Mouse (Mus musculus): Measurements from ENCODE around the gene Calu. TPM values are rescaled to one million over a fixed set of nuclear protein-coding genes. Genes with fewer than 3 reads are reported as not detected.

Gene Calu
- polyA plus RNA-seq, 1 experiment from 2014 or later = 354 TPM

- H3K27me3 ChIP-seq = no peaks in the 10 kb centered on the region; the same call in 1 of the 2 replicates
- no peaks in the 10 kb centered on the region for H3K9me3 ChIP-seq (replicated peaks)
- H3K9ac ChIP-seq = no peak overlapping the region
- no peak for ATAC-seq (replicated peaks; ENCODE audit: insufficient number of reproducible peaks, insufficient read depth, low FRiP score, low read depth)
- H3K36me3 ChIP-seq = no peaks in the 10 kb centered on the region
- H3K27ac ChIP-seq = no peak overlapping the region
- no peak overlapping the region for H3K4me2 ChIP-seq
- H3K4me1 ChIP-seq (replicated peaks) = peaks cover 28% of the 10 kb centered on the region
- 65% methylated on average over 1 of the region's 1 CpGs for WGBS
- H3K4me3 ChIP-seq = no peak overlapping the region
These were observed 46.4 kb downstream of the Calu start for GRCm38 (mm10) chr6:29394286-29394685.

- peak within 1 kb of the TSS; percentile 81 for H3K4me3 ChIP-seq
- no peaks in the 10 kb centered on the region; the same call in 1 of the 2 replicates for H3K27me3 ChIP-seq
- no peaks in the 10 kb centered on the region for H3K9me3 ChIP-seq (replicated peaks)
- peak; percentile 88 for ATAC-seq (replicated peaks; ENCODE audit: insufficient number of reproducible peaks, insufficient read depth, low FRiP score, low read depth)
- peaks cover 24% of the 10 kb centered on the region for H3K4me1 ChIP-seq (replicated peaks)
- H3K36me3 ChIP-seq = no peaks in the 10 kb centered on the region
- under 1% methylated on average over 39 of the region's 49 CpGs for WGBS
- peak within 1 kb of the TSS; percentile 75 for H3K9ac ChIP-seq
- H3K4me2 ChIP-seq = peak within 1 kb of the TSS; percentile 94
- H3K27ac ChIP-seq = peak within 1 kb of the TSS; percentile 83
These were observed 48.2 kb downstream of the Calu start, which contains the start of gene Ccdc136 for GRCm38 (mm10) chr6:29395910-29396713. Gene Ccdc136, plus strand, starts transcription at chr6:29396309.

GRCm38 (mm10) chr6:29396714-29397540, 49.1 kb downstream of the Calu start:
- WGBS = 4% methylated on average over 23 of the region's 24 CpGs
- peak overlapping the region; percentile 83 for H3K27ac ChIP-seq
- peaks cover 24% of the 10 kb centered on the region for H3K4me1 ChIP-seq (replicated peaks)
- peak overlapping the region; percentile 81 for H3K4me3 ChIP-seq
- H3K9me3 ChIP-seq (replicated peaks) = no peaks in the 10 kb centered on the region
- peak; percentile 45 for ATAC-seq (replicated peaks; ENCODE audit: insufficient number of reproducible peaks, insufficient read depth, low FRiP score, low read depth)
- H3K4me2 ChIP-seq = peak overlapping the region; percentile 94
- H3K27me3 ChIP-seq = no peaks in the 10 kb centered on the region; the same call in 1 of the 2 replicates
- peak overlapping the region; percentile 75 for H3K9ac ChIP-seq
- H3K36me3 ChIP-seq = no peaks in the 10 kb centered on the region

- H3K9ac ChIP-seq = peak overlapping the region; percentile 75
- H3K4me2 ChIP-seq = peak overlapping the region; percentile 94
- H3K4me3 ChIP-seq = peak overlapping the region; percentile 81
- H3K9me3 ChIP-seq (replicated peaks) = no peaks in the 10 kb centered on the region
- WGBS = 5% methylated on average over 6 of the region's 6 CpGs
- peaks cover 26% of the 10 kb centered on the region for H3K4me1 ChIP-seq (replicated peaks)
- peak; percentile 41 for ATAC-seq (replicated peaks; ENCODE audit: insufficient number of reproducible peaks, insufficient read depth, low FRiP score, low read depth)
- peak overlapping the region; percentile 83 for H3K27ac ChIP-seq
- no peaks in the 10 kb centered on the region for H3K36me3 ChIP-seq
- peaks cover 4% of the 10 kb centered on the region; the same call in 1 of the 2 replicates for H3K27me3 ChIP-seq
These were observed 49.7 kb downstream of the Calu start for GRCm38 (mm10) chr6:29397575-29397974.

GRCm38 (mm10) chr6:29399851-29400250, 52.0 kb downstream of the Calu start:
- H3K4me1 ChIP-seq (replicated peaks) = peaks cover 29% of the 10 kb centered on the region
- no peak for ATAC-seq (replicated peaks; ENCODE audit: insufficient number of reproducible peaks, insufficient read depth, low FRiP score, low read depth)
- H3K27ac ChIP-seq = no peak overlapping the region
- no peak overlapping the region for H3K9ac ChIP-seq
- H3K4me3 ChIP-seq = no peak overlapping the region
- no peak overlapping the region for H3K4me2 ChIP-seq
- WGBS = 85% methylated on average over 4 of the region's 4 CpGs
- no peaks in the 10 kb centered on the region for H3K36me3 ChIP-seq
- peaks cover 10% of the 10 kb centered on the region; the same call in 1 of the 2 replicates for H3K27me3 ChIP-seq
- H3K9me3 ChIP-seq (replicated peaks) = no peaks in the 10 kb centered on the region

GRCm38 (mm10) chr6:29402693-29403342, 54.9 kb downstream of the Calu start:
- Histone ChIP-seq H3K9me3 (replicated peaks) (no peaks in the 10 kb centered on the region), H3K4me2 (peak overlapping the region; percentile 37), H3K4me1 (replicated peaks) (peaks cover 6% of the 10 kb centered on the region; the same call in 1 of the 2 replicates), H3K4me3 (no peak overlapping the region), H3K36me3 (0 out of 2 replicates have a peak, but pooled peaks cover 4% of the 10 kb centered on the region), H3K27me3 (peaks cover 10% of the 10 kb centered on the region; the same call in 1 of the 2 replicates), H3K9ac (no peak overlapping the region), H3K27ac (no peak overlapping the region)
- no peak for ATAC-seq (replicated peaks; ENCODE audit: insufficient number of reproducible peaks, insufficient read depth, low FRiP score, low read depth)
- 10% methylated on average over 34 of the region's 34 CpGs for WGBS

DNA sequence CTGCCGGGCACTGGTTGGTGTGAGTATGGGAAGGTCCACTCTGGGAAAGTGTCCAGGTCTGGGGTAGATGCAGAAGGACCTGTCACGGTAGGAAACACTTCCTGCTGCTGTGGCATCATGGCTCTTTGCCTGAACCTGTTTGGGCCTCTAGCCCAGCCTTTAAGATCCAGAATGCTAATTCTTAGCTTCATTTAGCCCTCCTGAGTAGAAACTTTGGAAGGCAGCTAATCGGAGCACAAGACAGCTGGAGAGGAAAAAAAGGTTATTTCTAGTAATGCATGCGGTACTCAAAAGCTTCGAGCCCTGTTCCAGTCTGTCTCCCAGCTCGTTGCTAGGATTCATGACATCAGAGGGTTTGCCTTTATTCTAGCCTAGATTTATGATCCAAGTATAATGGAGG, 58.5 kb downstream of the Calu start:
- no peak for ATAC-seq (replicated peaks; ENCODE audit: insufficient number of reproducible peaks, insufficient read depth, low FRiP score, low read depth)
- H3K4me3 ChIP-seq = no peak overlapping the region
- H3K36me3 ChIP-seq = peaks cover 13% of the 10 kb centered on the region; the same call in 1 of the 2 replicates

GRCm38 (mm10) chr6:29415446-29415845, 67.6 kb downstream of the Calu start:
- Histone ChIP-seq H3K27me3 (no peaks in the 10 kb centered on the region), H3K4me1 (replicated peaks) (no peaks in the 10 kb centered on the region), H3K27ac (no peak overlapping the region), H3K9me3 (replicated peaks) (no peaks in the 10 kb centered on the region), H3K4me3 (no peak overlapping the region), H3K4me2 (no peak overlapping the region), H3K36me3 (peaks cover 7% of the 10 kb centered on the region; the same call in 1 of the 2 replicates), H3K9ac (no peak overlapping the region)
- WGBS = 77% methylated on average over 9 of the region's 9 CpGs
- no peak for ATAC-seq (replicated peaks; ENCODE audit: insufficient number of reproducible peaks, insufficient read depth, low FRiP score, low read depth)

More for the DNA sequence above, 58.5 kb downstream of the Calu start:
- H3K9ac ChIP-seq = no peak overlapping the region
- WGBS = 84% methylated on average over 6 of the region's 6 CpGs
- H3K27ac ChIP-seq = no peak overlapping the region
- no peak overlapping the region for H3K4me2 ChIP-seq
- H3K9me3 ChIP-seq (replicated peaks) = no peaks in the 10 kb centered on the region
- H3K4me1 ChIP-seq (replicated peaks) = peaks cover 4% of the 10 kb centered on the region; the same call in 1 of the 2 replicates
- H3K27me3 ChIP-seq = 0 out of 2 replicates have a peak, but pooled peaks cover 10% of the 10 kb centered on the region

- no peaks in the 10 kb centered on the region for H3K4me1 ChIP-seq (replicated peaks)
- H3K27me3 ChIP-seq = no peaks in the 10 kb centered on the region
- no peak overlapping the region for H3K4me2 ChIP-seq
- no peak overlapping the region for H3K4me3 ChIP-seq
- no peak overlapping the region for H3K27ac ChIP-seq
- H3K9ac ChIP-seq = no peak overlapping the region
- no peaks in the 10 kb centered on the region for H3K9me3 ChIP-seq (replicated peaks)
- 75% methylated on average over 2 of the region's 2 CpGs for WGBS
- no peaks in the 10 kb centered on the region; the same call in 1 of the 2 replicates for H3K36me3 ChIP-seq
- ATAC-seq (replicated peaks; ENCODE audit: insufficient number of reproducible peaks, insufficient read depth, low FRiP score, low read depth) = no peak
These were observed 72.7 kb downstream of the Calu start for GRCm38 (mm10) chr6:29420596-29420995.

DNA sequence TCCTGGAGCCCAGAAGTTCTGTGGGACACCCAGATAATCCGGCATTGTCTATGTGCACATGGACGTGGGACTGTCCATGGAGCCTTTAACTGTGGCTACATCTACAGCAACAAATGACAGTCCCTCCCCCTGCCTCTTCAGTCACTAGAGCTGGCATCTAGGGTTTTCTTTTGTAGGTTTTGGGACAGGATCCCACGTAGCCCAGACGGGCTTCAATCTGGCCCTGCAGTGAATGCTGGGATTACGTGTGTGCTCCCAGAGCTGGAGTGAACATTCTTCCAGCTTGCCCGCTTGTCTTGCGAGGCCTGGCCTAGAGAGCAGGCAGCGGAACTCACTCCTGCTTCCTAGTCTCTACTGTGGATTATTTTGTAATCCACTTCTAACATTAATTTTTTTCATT, 77.2 kb downstream of the Calu start:
- H3K9me3 ChIP-seq (replicated peaks) = no peaks in the 10 kb centered on the region
- no peaks in the 10 kb centered on the region for H3K27me3 ChIP-seq
- H3K27ac ChIP-seq = no peak overlapping the region
- peaks cover 4% of the 10 kb centered on the region for H3K4me1 ChIP-seq (replicated peaks)
- no peak for ATAC-seq (replicated peaks; ENCODE audit: insufficient number of reproducible peaks, insufficient read depth, low FRiP score, low read depth)
- no peak overlapping the region for H3K9ac ChIP-seq
- H3K36me3 ChIP-seq = no peaks in the 10 kb centered on the region
- WGBS = 86% methylated on average over 8 of the region's 8 CpGs
- no peak overlapping the region for H3K4me2 ChIP-seq
- no peak overlapping the region for H3K4me3 ChIP-seq

GRCm38 (mm10) chr6:29426331-29426730, 78.5 kb downstream of the Calu start:
- Histone ChIP-seq H3K27ac (no peak overlapping the region), H3K4me3 (no peak overlapping the region), H3K4me2 (no peak overlapping the region), H3K4me1 (replicated peaks) (peaks cover 13% of the 10 kb centered on the region), H3K9me3 (replicated peaks) (no peaks in the 10 kb centered on the region), H3K9ac (no peak overlapping the region), H3K36me3 (no peaks in the 10 kb centered on the region), H3K27me3 (no peaks in the 10 kb centered on the region)
- WGBS = 70% methylated on average over 6 of the region's 6 CpGs
- ATAC-seq (replicated peaks; ENCODE audit: insufficient number of reproducible peaks, insufficient read depth, low FRiP score, low read depth) = no peak

All from heart, embryonic 15.5 days (tissue).